Mouse (Mus musculus) kidney, adult 2 months (tissue): ENCODE data around the gene Dcun1d4. TPM values are rescaled to one million over a fixed set of nuclear protein-coding genes. Genes with fewer than 3 reads are reported as not detected.
A peak's percentile ranks its signal among the peaks of the same experiment; 100 is the strongest.

Source experiments
- DNase-seq: peaks from one replicate; pipeline ENCODE4 v3.0.0; 2021
- H3K27ac ChIP-seq: fragments of 200-500 bp; 2 replicates; pipeline ENCODE4 v1.5.1; 2012; ENCODE audit warnings: low read depth, low read length, control low read depth, inconsistent platforms; ENCODE audit not compliant: insufficient read depth
- H3K27me3 ChIP-seq: fragments of 200-500 bp; replicated peaks from 2 replicates; pipeline ENCODE4 v1.6.1; 2012; ENCODE audit warnings: mild to moderate bottlenecking, moderate library complexity, low read length, inconsistent platforms; ENCODE audit not compliant: control insufficient read depth, insufficient read depth
- H3K36me3 ChIP-seq: fragments of 200-500 bp; 2 replicates; pipeline ENCODE4 v1.6.1; 2012; ENCODE audit warnings: mild to moderate bottlenecking, moderate library complexity, low read length, inconsistent platforms; ENCODE audit not compliant: control insufficient read depth, insufficient read depth
- H3K4me1 ChIP-seq: fragments of 200-500 bp; 2 replicates; pipeline ENCODE4 v1.6.1; 2011; ENCODE audit warnings: low read length; ENCODE audit not compliant: control insufficient read depth, insufficient read depth
- H3K4me3 ChIP-seq: fragments of 200-500 bp; 2 replicates; pipeline ENCODE4 v1.5.1; 2011; ENCODE audit warnings: mild to moderate bottlenecking, low read depth, low read length, control low read depth; ENCODE audit not compliant: insufficient read depth
- CTCF ChIP-seq: fragments of 200-500 bp; conservative IDR thresholded peaks from 2 replicates; pipeline ENCODE4 v1.5.1; 2011; ENCODE audit warnings: low read depth, mild to moderate bottlenecking, control low read depth, low read length, moderate library complexity, mixed read lengths; ENCODE audit not compliant: insufficient read depth, insufficient read length
- POLR2A ChIP-seq: fragments of 200-500 bp; IDR thresholded peaks from one replicate; pipeline ENCODE4 v1.6.1; 2011; ENCODE audit warnings: low read depth, low read length, control low read depth
- WGBS: fragments of 180-500 bp; shearing (Covaris S2); methylation state at CpG from one replicate; pipeline ENCODE4 v1.1.7; 2018; 5-methylcytosine and 5-hydroxymethylcytosine counted together
- polyA plus RNA-seq: library from polyadenylated mRNA; depleted of rRNA; stranded (reverse); fragments of >200 nt; gene quantifications from 2 replicates; pipeline ENCODE4 v1.2.3, GENCODE M21; 2012

Gene Dcun1d4
- polyA plus RNA-seq, 1 experiment = 14.2 TPM

GRCm38 (mm10) chr5:73558756-73559155 lies 78.0 kb downstream of the Dcun1d4 start:
- no peak for TF ChIP-seq POLR2A
- TF ChIP-seq CTCF = no peak
- no peaks in the 10 kb centered on the region for H3K4me1 ChIP-seq
- H3K27me3 ChIP-seq = no peaks in the 10 kb centered on the region
- H3K36me3 ChIP-seq = no peaks in the 10 kb centered on the region; the same call in none of the 2 replicates
- 92% methylated on average over 6 of the region's 6 CpGs for WGBS
- DNase-seq = no peak
- no peak overlapping the region for H3K4me3 ChIP-seq
- no peak overlapping the region for H3K27ac ChIP-seq

GRCm38 (mm10) chr5:73564038-73564437 lies 83.2 kb downstream of the Dcun1d4 start:
- WGBS = 94% methylated on average over 6 of the region's 6 CpGs
- H3K36me3 ChIP-seq = no peaks in the 10 kb centered on the region; the same call in 1 of the 2 replicates
- no peaks in the 10 kb centered on the region for H3K4me1 ChIP-seq
- H3K27ac ChIP-seq = no peak overlapping the region
- DNase-seq = no peak
- no peak overlapping the region for H3K4me3 ChIP-seq
- no peaks in the 10 kb centered on the region for H3K27me3 ChIP-seq
- TF ChIP-seq POLR2A (no peak), CTCF (no peak)

GRCm38 (mm10) chr5:73566119-73566518 lies 85.3 kb downstream of the Dcun1d4 start:
- Histone ChIP-seq H3K27me3 (no peaks in the 10 kb centered on the region), H3K4me1 (no peaks in the 10 kb centered on the region), H3K36me3 (no peaks in the 10 kb centered on the region), H3K4me3 (no peak overlapping the region), H3K27ac (no peak overlapping the region)
- 69% methylated on average over 5 of the region's 5 CpGs for WGBS
- TF ChIP-seq POLR2A (no peak), CTCF (no peak)
- DNase-seq = no peak

- no peak for DNase-seq
- Histone ChIP-seq H3K27me3 (no peaks in the 10 kb centered on the region), H3K4me3 (no peak overlapping the region), H3K27ac (no peak overlapping the region), H3K36me3 (no peaks in the 10 kb centered on the region), H3K4me1 (no peaks in the 10 kb centered on the region)
- TF ChIP-seq POLR2A (no peak), CTCF (no peak)
- WGBS = 72% methylated on average over 4 of the region's 4 CpGs
Observed at GRCm38 (mm10) chr5:73566892-73567291, 86.1 kb downstream of the Dcun1d4 start.

- TF ChIP-seq CTCF (no peak), POLR2A (no peak)
- DNase-seq = no peak
- WGBS = 90% methylated on average over 5 of the region's 5 CpGs
- Histone ChIP-seq H3K27me3 (no peaks in the 10 kb centered on the region), H3K27ac (no peak overlapping the region), H3K4me1 (no peaks in the 10 kb centered on the region), H3K4me3 (no peak overlapping the region), H3K36me3 (no peaks in the 10 kb centered on the region)
Observed at GRCm38 (mm10) chr5:73569181-73569580, 88.4 kb downstream of the Dcun1d4 start.

- WGBS = 91% methylated on average over 6 of the region's 6 CpGs
- no peak overlapping the region for H3K4me3 ChIP-seq
- no peaks in the 10 kb centered on the region for H3K36me3 ChIP-seq
- no peak for DNase-seq
- H3K4me1 ChIP-seq = peaks cover 7% of the 10 kb centered on the region; the same call in 1 of the 2 replicates
- H3K27me3 ChIP-seq = no peaks in the 10 kb centered on the region
- no peak overlapping the region for H3K27ac ChIP-seq
- TF ChIP-seq POLR2A = no peak
- TF ChIP-seq CTCF = no peak
Observed at GRCm38 (mm10) chr5:73571395-73572156, 90.8 kb downstream of the Dcun1d4 start.

- no peaks in the 10 kb centered on the region for H3K27me3 ChIP-seq
- H3K4me1 ChIP-seq = peaks cover 7% of the 10 kb centered on the region; the same call in 1 of the 2 replicates
- no peak overlapping the region for H3K27ac ChIP-seq
- H3K36me3 ChIP-seq = no peaks in the 10 kb centered on the region
- no peak for TF ChIP-seq CTCF
- no peak for TF ChIP-seq POLR2A
- 91% methylated on average over 2 of the region's 2 CpGs for WGBS
- H3K4me3 ChIP-seq = no peak overlapping the region
- no peak for DNase-seq
Observed at GRCm38 (mm10) chr5:73572846-73573245, 92.0 kb downstream of the Dcun1d4 start.

- DNase-seq = peak; percentile 48
- H3K4me1 ChIP-seq = peaks cover 7% of the 10 kb centered on the region; the same call in 1 of the 2 replicates
- no peaks in the 10 kb centered on the region for H3K36me3 ChIP-seq
- no peaks in the 10 kb centered on the region for H3K27me3 ChIP-seq
- no peak overlapping the region for H3K27ac ChIP-seq
- TF ChIP-seq CTCF (no peak), POLR2A (no peak)
- 84% methylated on average over 7 of the region's 7 CpGs for WGBS
- H3K4me3 ChIP-seq = no peak overlapping the region
Observed at GRCm38 (mm10) chr5:73573789-73574188, 93.0 kb downstream of the Dcun1d4 start.
